Mouse (Mus musculus): ENCODE data around the gene Arhgap44.

The Arhgap44 gene

GRCm38 (mm10) chr11:65162767-65163120, at the start of gene Arhgap44:
Gene Arhgap44 (minus strand): TSS chr11:65162961.
- DNase-seq = peak; percentile 83

- no peak for DNase-seq
Observed at GRCm38 (mm10) chr11:65211701-65212100, 48.9 kb upstream of the Arhgap44 start.

GRCm38 (mm10) chr11:65209441-65209840, 46.7 kb upstream of the Arhgap44 start:
- DNase-seq = no peak

- DNase-seq = no peak
Observed at GRCm38 (mm10) chr11:65205306-65205705, 42.5 kb upstream of the Arhgap44 start.

GRCm38 (mm10) chr11:65204651-65205050, 41.9 kb upstream of the Arhgap44 start:
- DNase-seq = no peak

GRCm38 (mm10) chr11:65203020-65203419, 40.3 kb upstream of the Arhgap44 start:
- no peak for DNase-seq

GRCm38 (mm10) chr11:65202236-65202635, 39.5 kb upstream of the Arhgap44 start:
- no peak for DNase-seq

- DNase-seq = no peak
Observed at GRCm38 (mm10) chr11:65198026-65198425, 35.3 kb upstream of the Arhgap44 start.

GRCm38 (mm10) chr11:65197280-65197679, 34.5 kb upstream of the Arhgap44 start:
- peak; percentile 79 for DNase-seq

GRCm38 (mm10) chr11:65186974-65187373, 24.2 kb upstream of the Arhgap44 start:
- peak; percentile 34 for DNase-seq

- DNase-seq = no peak
Observed at GRCm38 (mm10) chr11:65185114-65185513, 22.4 kb upstream of the Arhgap44 start.

- peak; percentile 17 for DNase-seq
Observed at GRCm38 (mm10) chr11:65170121-65170750, 7.5 kb upstream of the Arhgap44 start.

- peak; percentile 33 for DNase-seq
Observed at GRCm38 (mm10) chr11:65161881-65162766, 637 bp downstream of the Arhgap44 start.

- DNase-seq = no peak
Observed at GRCm38 (mm10) chr11:65160991-65161880, 1.5 kb downstream of the Arhgap44 start.

- DNase-seq = no peak
Observed at GRCm38 (mm10) chr11:65159791-65160190, 3.0 kb downstream of the Arhgap44 start, which contains the start of gene 1700086D15Rik. Gene 1700086D15Rik (minus strand): TSS chr11:65159891.

GRCm38 (mm10) chr11:65158658-65158990, 4.1 kb downstream of the Arhgap44 start:
- no peak for DNase-seq

- DNase-seq = no peak
Observed at GRCm38 (mm10) chr11:65157966-65158657, 4.6 kb downstream of the Arhgap44 start.

- DNase-seq = no peak
Observed at GRCm38 (mm10) chr11:65153006-65153405, 9.8 kb downstream of the Arhgap44 start.

- no peak for DNase-seq
Observed at GRCm38 (mm10) chr11:65148441-65148840, 14.3 kb downstream of the Arhgap44 start.

- DNase-seq = no peak
Observed at GRCm38 (mm10) chr11:65142838-65143417, 19.8 kb downstream of the Arhgap44 start.

GRCm38 (mm10) chr11:65139030-65139429, 23.7 kb downstream of the Arhgap44 start:
- DNase-seq = no peak

- no peak for DNase-seq
Observed at GRCm38 (mm10) chr11:65137145-65137652, 25.6 kb downstream of the Arhgap44 start.
